Mouse (Mus musculus) macrophage (primary cell): ENCODE measurements around the gene Ifitm7. TPM values are rescaled to one million over a fixed set of nuclear protein-coding genes. Genes with fewer than 3 reads are reported as not detected.

Source experiments
- H3K27ac ChIP-seq: fragments of 350-480 bp; formaldehyde crosslinking; 2 replicates; pipeline ENCODE4 v1.9.0; 2021
- H3K36me3 ChIP-seq: fragments of 350-480 bp; formaldehyde crosslinking; 2 replicates; pipeline ENCODE4 v1.9.0; 2021; ENCODE audit errors: inconsistent target
- H3K4me3 ChIP-seq: fragments of 350-480 bp; formaldehyde crosslinking; 2 replicates; pipeline ENCODE4 v1.9.0; 2021; ENCODE audit errors: inconsistent target
- H3K79me2 ChIP-seq: fragments of 350-480 bp; formaldehyde crosslinking; 2 replicates; pipeline ENCODE4 v1.9.0; 2021; ENCODE audit errors: inconsistent target
- WGBS: methylation state at CpG from one replicate; pipeline ENCODE4 v1.1.7; 2026; ENCODE audit warnings: inconsistent platforms; ENCODE audit not compliant: missing documents; 5-methylcytosine and 5-hydroxymethylcytosine counted together
- polyA plus RNA-seq: library from polyadenylated mRNA; stranded (reverse); fragments of 250-400 nt; gene quantifications from 3 replicates; pipeline ENCODE4 v1.2.4, GENCODE M21; 2018; ENCODE audit warnings: inconsistent platforms
- total RNA-seq, 78 experiments: library from RNA; depleted of rRNA; stranded (reverse); fragments of 250-400 nt; gene quantifications; 1 replicate in 9 of 78; 2 replicates in 24 of 78; 3 replicates in 43 of 78; 4 replicates in 2 of 78; pipeline ENCODE4 v1.2.4; 2018; ENCODE audit warnings: inconsistent platforms in 56 of 78

Ifitm7 gene
- total RNA-seq (2018; cell fraction: chromatin; rRNA removed), result 10 to 100 TPM in 6 of 26 experiments, 1 to 10 TPM in 7, under 1 TPM in 2, not detected in 11; 0.76 to 64.0 (median 3.5) TPM
- total RNA-seq (2018; cell fraction: cytosol; rRNA removed), result 1 to 10 TPM in 6 of 26 experiments, under 1 TPM in 10, not detected in 10; 0.17 to 2.1 (median 0.70) TPM
- total RNA-seq (2018; cell fraction: nucleus; rRNA removed), result 10 to 100 TPM in 5 of 26 experiments, 1 to 10 TPM in 5, under 1 TPM in 7, not detected in 9; 0.37 to 53.5 (median 2.1) TPM
- polyA plus RNA-seq, result not detected in 3 replicates

DNA sequence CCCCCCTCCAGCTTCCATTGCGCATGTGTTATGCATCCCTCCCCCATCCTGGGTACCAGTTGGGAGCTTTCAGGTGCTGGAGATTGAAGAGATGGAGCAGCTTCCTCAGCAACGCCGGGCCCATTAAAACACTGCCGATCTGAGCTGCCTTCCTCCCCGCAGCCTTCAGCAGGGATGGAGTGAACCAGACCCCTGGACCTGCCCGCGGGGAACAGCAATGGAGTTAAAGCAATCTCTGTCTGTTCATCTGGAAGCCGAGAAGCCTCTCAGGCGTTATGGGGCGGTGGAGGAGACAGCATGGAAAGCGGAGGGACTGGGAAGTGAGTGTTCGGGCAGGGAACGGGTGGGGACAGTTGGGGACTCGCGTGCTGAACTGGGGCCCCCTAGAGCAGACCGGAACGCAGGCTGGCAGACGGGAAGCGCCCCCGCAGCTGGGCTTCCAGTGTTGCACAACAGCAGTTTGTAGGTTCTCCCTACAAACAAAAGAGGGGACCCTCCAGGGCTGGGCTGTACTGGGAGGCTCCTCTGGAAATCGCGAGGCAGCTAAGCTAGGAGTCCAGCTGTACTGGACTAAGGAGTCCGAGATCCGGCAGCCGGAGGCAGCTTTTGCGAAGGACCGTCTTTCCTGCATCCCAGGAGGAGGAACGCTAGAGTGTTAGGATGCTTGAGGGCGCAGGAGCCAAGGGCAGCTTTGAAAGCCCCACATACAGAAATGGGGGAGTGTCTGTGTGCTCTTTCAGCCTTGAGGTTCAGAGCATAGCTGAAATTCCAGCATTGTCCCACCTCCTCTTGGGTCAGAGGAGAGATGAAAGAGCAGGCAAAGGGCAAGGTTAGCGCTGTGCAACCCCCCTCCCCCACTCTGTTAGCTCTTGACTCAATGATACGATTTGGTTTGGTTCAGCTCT lies at the start of gene Ifitm7, which contains the start of gene 2900011O08Rik:
Gene Ifitm7, minus strand, starts transcription at position 315 of the 905 bp plus-strand sequence.
Gene 2900011O08Rik, plus strand, starts transcription at position 31 of the 905 bp plus-strand sequence.
- H3K36me3 ChIP-seq, result no peaks in the 10 kb centered on the region
- peak within 1 kb of the TSS; percentile 5; the same call in 1 of the 2 replicates for H3K4me3 ChIP-seq
- 7% methylated on average over 31 of the region's 31 CpGs for WGBS
- H3K79me2 ChIP-seq, result no peaks in the 10 kb centered on the region
- H3K27ac ChIP-seq, result no peak within 1 kb of the TSS

DNA sequence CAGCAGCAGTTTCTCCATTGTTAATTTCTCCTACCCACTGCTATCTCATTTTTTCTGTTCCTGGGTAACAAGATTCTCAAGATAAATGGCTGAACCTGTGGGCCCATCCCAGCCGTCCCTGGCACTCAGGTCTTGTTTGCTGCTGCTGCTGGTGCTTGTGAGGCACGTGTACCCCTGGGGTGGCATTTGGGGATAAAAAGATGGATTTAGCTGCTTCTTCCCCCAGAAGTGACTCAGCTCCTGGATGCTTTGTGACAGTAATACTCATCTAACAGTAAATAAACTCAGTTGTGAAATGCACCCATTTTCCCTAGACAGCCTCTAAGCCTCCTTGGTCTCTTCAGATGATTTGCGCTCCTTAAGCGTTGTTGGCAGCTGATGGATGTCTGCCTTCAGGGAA lies 46.4 kb upstream of the Ifitm7 start:
- no peaks in the 10 kb centered on the region for H3K36me3 ChIP-seq
- no peak overlapping the region for H3K4me3 ChIP-seq
- H3K79me2 ChIP-seq, result no peaks in the 10 kb centered on the region
- H3K27ac ChIP-seq, result no peak overlapping the region
- WGBS, result 91% methylated on average over 4 of the region's 4 CpGs

DNA sequence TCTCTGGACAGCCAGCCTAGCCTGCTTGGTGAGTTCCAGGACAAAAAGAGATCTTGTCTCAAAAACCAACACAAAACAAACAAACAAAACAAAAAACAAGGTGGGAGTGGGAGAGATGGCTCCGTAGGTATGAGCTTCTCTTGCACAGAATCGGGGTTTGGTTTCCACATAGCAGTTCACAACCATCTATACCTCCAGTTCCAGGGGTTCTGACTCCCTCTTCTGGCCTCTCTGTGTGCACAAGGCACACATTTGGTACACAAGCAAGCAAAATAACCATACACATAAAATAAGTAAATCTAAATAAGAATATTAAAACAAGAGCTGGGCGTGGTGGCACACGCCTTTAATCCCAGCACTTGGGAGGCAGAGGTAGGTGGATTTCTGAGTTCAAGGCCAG lies 44.0 kb upstream of the Ifitm7 start:
- H3K4me3 ChIP-seq, result no peak overlapping the region
- H3K36me3 ChIP-seq, result no peaks in the 10 kb centered on the region
- no peaks in the 10 kb centered on the region for H3K79me2 ChIP-seq
- 90% methylated on average over 4 of the region's 4 CpGs for WGBS
- no peak overlapping the region for H3K27ac ChIP-seq

DNA sequence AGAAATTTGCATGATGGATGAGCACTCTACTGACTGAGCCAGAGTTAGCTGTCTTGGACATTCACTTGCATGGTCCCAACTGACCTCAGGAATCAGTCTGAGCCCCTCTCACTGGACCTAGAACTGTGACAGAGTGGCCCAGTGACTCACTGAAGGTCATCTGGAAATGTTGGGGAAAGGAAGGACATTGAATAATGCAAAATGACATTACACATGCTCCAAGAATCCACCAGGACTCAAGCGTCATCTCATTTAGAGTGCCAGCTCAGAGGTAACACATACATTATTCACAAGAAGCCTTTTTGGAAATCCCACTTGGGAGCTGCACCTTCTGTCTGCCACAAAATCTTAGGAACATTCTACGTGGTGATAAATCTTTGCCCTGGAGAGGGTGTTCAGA lies 43.2 kb upstream of the Ifitm7 start:
- no peaks in the 10 kb centered on the region for H3K79me2 ChIP-seq
- H3K36me3 ChIP-seq, result no peaks in the 10 kb centered on the region
- 90% methylated on average over 2 of the region's 2 CpGs for whole genome bisulfite sequencing
- no peak overlapping the region for H3K4me3 ChIP-seq
- H3K27ac ChIP-seq, result no peak overlapping the region

DNA sequence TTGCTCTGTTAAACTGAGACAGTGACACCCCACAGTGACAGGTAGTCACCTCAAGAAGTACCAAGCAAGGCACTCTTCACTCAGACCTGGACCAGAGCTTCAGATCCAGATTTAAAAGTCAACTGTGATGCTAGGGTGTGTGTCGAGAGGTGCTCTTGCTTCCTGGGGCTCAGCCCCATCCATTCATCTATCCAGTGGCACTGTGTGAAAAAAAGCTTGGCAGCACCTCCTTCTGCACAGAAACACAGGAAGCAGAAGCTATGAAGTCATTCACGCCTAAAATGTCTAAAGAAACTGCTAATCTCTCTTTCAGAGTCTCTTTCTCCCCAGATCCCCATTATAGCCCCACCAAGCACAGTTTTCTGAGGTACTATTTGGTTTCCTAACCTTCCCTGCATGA lies 42.4 kb upstream of the Ifitm7 start:
- H3K36me3 ChIP-seq, result no peaks in the 10 kb centered on the region
- H3K79me2 ChIP-seq, result no peaks in the 10 kb centered on the region
- H3K4me3 ChIP-seq, result no peak overlapping the region
- 36% methylated on average over 2 of the region's 2 CpGs for WGBS
- H3K27ac ChIP-seq, result no peak overlapping the region

DNA sequence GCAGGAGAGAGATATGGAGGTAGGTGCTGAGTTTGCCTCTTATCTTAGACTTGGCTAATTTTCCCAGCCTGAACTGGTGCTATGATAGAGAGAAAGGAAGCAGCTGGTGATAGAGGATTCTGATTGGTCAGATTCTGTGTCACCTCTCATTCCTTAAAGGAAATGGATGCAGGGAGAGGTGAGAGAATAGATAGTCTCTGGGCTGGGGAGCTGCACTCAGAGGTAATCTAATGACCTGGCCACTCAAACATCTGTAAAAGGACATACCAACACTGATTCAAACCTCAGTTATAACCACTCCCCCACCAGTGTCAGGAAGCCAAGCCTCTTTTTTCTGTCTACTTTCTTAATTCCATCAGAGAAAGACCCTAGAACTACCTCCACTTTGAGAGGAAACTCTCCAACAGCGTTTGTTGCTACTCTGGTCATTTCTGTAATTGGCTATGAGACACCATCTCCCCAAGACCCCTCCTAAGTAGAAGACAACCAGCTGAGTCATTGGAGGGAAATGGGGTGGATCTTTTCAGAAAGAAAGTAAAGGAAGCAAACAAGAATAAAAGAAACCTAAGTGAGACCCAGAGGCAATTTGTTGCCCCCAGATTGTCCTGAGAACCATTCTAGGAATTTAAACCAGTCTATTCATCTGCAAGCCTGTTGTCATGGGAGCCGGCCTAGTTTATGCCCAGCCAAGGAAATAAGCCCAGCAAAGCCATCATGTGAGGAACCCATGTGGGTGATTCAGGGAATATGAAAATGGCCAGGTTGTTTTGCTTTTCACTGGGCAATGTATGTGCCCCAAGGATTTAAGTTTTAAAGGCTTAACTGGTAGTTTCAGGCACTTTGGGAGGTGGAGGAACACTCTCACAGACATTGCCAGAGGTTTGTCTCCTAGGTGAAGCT lies 38.7 kb upstream of the Ifitm7 start:
- H3K79me2 ChIP-seq, result no peaks in the 10 kb centered on the region
- H3K36me3 ChIP-seq, result no peaks in the 10 kb centered on the region
- 71% methylated on average over 2 of the region's 2 CpGs for WGBS
- H3K27ac ChIP-seq, result no peak overlapping the region
- no peak overlapping the region for H3K4me3 ChIP-seq

DNA sequence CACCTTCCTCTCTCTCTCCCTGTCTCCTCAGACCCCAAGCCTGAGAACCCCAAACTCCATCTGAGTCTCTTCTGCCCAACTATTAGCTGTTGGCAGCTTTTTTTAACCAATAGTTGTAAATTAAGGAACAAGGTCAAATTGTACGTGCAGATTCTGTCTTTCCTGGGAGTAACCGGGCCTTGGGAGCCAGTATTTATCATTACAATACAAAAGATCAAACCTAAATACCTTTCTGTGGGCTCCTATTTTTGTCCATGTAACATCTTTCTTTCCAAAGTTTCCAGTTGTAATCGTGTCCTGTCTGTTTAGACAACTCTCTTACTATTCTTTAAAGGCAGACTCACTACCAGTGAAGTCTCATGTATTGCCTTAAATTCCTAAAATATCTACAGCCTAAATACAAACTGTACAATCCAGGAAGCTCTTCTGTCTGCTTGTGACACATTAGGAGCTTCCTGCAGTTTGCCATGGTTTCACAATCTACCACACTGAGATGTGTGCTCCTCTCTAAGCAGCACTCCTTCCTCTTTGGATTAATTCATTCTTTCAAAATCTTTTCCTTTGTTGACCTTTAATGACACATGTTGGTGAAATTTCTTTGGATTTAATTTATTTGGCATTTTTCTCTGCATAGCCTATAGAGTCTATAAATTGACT lies 34.6 kb upstream of the Ifitm7 start:
- H3K27ac ChIP-seq, result peak overlapping the region; percentile 44
- H3K36me3 ChIP-seq, result no peaks in the 10 kb centered on the region
- H3K4me3 ChIP-seq, result no peak overlapping the region
- WGBS, result 23% methylated on average over 3 of the region's 3 CpGs
- no peaks in the 10 kb centered on the region for H3K79me2 ChIP-seq

DNA sequence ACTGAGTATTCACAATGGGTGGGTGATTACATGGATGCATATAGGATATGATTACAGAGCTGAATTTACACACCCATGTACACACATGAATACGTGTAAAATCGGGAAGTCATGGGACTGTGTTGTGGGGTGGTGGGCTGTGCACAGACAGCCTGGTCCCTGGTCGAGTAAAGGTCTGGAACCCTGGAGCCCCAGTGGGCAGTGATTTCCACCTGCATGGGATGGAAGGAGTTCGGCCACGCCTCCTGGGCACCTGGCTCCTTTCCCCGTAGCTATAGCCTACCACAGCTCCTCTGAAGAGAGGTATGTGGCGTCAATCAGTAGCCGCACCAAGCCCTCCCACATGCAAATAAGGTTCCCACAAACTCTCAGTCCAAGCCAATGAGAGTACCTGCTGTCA lies 30.6 kb upstream of the Ifitm7 start:
- Histone ChIP-seq H3K4me3 (no peak overlapping the region), H3K27ac (no peak overlapping the region), H3K36me3 (no peaks in the 10 kb centered on the region), H3K79me2 (no peaks in the 10 kb centered on the region)
- WGBS, result 95% methylated on average over 8 of the region's 8 CpGs

DNA sequence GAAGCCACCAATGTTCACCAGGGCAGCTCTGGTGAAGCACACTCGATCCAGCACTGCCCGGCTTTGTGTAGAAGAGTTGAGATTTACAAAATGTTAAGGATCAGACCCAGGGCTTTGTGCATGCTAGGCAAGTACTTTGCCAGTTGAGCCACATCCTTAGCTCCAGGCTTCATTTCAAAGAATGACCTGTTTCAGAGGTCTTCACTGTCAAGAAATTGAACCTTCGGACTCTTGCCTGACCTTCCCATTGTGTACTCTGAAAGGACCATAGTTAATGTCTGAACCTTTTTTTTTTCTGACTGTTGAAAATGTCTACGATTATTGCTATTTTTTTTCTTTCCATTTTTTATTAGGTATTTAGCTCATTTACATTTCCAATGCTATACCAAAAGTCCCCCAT lies 23.3 kb upstream of the Ifitm7 start:
- H3K36me3 ChIP-seq, result no peaks in the 10 kb centered on the region
- WGBS, result 88% methylated on average over 4 of the region's 4 CpGs
- no peak overlapping the region for H3K4me3 ChIP-seq
- H3K79me2 ChIP-seq, result no peaks in the 10 kb centered on the region
- no peak overlapping the region for H3K27ac ChIP-seq

DNA sequence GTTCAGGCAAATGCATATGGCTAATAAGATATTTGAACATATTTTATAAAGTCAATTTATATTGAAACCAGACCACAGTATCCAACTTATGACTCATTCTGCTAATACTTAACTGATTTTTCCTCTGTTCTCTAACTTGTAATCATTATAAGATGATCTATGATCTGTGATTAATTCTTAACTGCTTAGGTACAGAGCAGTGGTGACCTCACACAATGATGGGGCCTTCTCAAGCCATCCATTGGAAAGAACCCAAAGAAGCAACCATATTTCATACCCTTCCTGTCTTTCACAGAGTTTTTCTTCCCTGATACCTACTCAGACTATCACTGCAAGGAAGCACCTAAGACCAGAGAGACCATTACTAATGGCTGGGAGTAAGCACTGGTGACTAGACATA lies 22.0 kb upstream of the Ifitm7 start:
- Histone ChIP-seq H3K79me2 (no peaks in the 10 kb centered on the region), H3K4me3 (no peak overlapping the region), H3K27ac (no peak overlapping the region), H3K36me3 (no peaks in the 10 kb centered on the region)

DNA sequence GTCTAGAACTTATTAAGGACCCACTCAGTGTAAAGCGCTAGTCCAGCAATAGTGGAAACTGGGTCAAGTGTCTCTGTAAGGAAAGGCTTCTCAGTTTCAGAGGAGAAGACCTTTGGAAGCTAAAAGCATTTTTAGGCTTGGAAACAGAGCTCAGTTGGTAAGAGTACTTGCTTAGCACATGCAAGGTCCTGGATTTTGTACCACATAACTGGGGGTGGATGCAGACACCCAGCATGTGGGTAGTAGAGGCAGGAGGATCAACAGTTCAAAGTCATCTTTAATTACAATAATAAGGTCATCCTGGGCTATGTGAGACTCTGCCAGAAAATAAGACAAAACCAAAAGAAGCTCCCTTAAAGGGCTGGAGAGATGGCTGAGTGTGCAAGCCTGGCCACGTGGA lies 21.4 kb upstream of the Ifitm7 start:
- Histone ChIP-seq H3K27ac (no peak overlapping the region), H3K4me3 (no peak overlapping the region), H3K36me3 (no peaks in the 10 kb centered on the region), H3K79me2 (no peaks in the 10 kb centered on the region)
- WGBS, result 87% methylated on average over 2 of the region's 2 CpGs

DNA sequence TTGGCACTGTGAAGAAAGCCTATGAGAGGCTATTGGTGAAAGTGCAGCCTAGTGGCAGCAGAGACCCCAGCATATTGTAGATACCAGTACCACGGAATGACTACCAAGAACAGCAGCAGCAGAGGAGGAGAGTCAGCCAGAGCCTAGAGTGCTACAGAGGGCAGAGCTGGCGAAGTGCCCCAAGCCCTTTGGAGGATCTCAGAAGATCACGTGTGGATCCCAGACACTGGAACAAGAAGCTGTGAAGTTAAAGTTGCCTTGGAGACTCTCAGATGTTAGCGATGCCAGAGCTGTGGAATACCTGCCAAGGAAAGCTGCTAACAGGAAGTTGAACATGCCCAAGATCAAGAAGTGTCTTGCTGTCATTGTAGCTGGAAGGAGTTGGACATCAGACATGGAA lies 18.6 kb upstream of the Ifitm7 start:
- whole genome bisulfite sequencing, result 83% methylated on average over 4 of the region's 4 CpGs
- H3K36me3 ChIP-seq, result no peaks in the 10 kb centered on the region
- no peak overlapping the region for H3K27ac ChIP-seq

DNA sequence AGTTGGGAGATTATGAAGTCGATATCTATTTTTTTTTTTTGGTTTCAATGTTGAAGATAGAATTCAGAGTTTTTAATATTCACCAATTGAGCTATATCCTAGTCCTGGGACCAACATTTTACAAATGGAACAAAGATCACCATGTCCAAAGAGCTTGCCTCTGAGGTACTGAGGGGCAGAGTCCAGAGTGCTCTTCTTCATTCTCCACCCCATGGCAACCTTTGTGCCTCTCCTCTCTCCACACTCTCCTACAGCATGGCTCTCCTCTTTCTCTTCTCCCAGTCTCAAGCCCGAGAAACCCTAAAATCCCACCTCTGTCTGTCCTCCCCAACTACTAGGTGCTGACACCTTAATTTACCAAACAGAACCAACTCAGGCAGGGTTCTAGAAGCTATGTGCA lies 18.0 kb upstream of the Ifitm7 start:
- no peaks in the 10 kb centered on the region for H3K36me3 ChIP-seq
- 73% methylated on average over 2 of the region's 2 CpGs for WGBS
- no peaks in the 10 kb centered on the region for H3K79me2 ChIP-seq
- no peak overlapping the region for H3K27ac ChIP-seq
- no peak overlapping the region for H3K4me3 ChIP-seq

More for the DNA sequence above, 18.6 kb upstream of the Ifitm7 start:
- no peaks in the 10 kb centered on the region for H3K79me2 ChIP-seq
- H3K4me3 ChIP-seq, result no peak overlapping the region

DNA sequence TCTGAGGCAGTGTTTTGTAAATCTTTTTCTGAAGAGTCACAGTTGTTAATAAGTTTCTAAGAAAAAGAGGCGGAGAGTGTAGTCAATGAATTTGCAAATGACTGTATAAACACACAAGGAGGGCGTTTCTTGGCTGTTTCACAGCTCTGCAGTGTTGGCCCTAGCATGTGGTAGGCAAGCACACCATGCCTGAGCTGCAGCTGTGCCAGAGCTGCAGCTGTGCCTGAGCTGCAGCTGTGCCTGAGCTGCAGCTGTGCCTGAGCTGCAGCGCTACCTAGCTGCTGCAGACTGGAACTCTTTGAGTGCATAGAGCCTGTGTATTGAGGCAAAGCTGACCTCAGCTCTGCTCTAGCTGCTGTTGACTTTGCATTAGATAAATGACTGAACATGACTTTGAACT lies 17.5 kb upstream of the Ifitm7 start:
- Histone ChIP-seq H3K79me2 (no peaks in the 10 kb centered on the region), H3K27ac (no peak overlapping the region), H3K36me3 (no peaks in the 10 kb centered on the region), H3K4me3 (no peak overlapping the region)
- WGBS, result 83% methylated on average over 3 of the region's 3 CpGs
